Mouse (Mus musculus): ENCODE measurements around the gene Car1.
"Not testable (repeated sequence)": the region's sequence is repeated elsewhere in the genome, so short reads cannot be mapped to it uniquely, and the experiment has no call there.

Gene Car1

DNA sequence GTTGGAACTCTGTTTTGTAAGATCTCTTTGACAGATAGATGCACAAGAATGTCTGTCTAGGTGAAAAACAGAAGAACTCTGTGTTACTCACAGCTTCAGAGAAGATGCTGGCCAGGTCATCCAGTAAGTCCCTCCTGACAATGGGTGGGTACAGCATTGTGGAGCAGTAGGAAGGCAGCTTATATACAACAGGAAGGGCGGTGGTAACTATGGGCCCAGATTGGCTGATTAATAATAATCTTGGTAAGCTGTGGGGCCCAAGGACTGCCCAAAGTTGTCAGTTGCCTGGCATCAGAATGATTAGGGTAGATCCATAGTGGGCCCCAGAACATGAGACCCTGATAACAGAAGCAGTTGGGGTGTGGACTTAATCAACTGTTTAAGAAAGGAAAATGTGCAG is at the start of gene Car1:
Car1 (minus strand) TSS at position 158 of the 400 bp plus-strand sequence.
- no peak for DNase-seq (ENCODE audit: low spot score in 2 of 2)

DNA sequence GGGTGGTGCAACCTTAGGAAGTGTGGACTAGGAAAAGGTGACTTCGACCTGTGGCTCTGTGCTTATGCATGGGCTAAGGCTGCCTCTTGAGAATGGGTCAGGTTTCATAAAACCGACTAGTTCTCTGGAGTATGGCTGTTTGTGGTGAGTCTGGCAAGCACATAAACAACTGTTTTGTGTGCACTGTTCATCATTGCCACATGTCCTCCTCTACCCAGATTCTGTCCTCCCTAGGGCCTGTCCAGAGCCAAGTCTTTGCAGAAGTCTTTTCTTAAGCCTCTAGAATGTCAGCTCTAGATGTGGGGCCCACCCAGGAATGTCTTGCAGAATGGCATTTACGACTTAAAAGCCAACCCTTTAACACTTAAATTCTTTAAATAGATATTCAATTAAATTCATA is 49.7 kb upstream of the Car1 start:
- DNase-seq (ENCODE audit: low spot score in 2 of 2): no peak

DNA sequence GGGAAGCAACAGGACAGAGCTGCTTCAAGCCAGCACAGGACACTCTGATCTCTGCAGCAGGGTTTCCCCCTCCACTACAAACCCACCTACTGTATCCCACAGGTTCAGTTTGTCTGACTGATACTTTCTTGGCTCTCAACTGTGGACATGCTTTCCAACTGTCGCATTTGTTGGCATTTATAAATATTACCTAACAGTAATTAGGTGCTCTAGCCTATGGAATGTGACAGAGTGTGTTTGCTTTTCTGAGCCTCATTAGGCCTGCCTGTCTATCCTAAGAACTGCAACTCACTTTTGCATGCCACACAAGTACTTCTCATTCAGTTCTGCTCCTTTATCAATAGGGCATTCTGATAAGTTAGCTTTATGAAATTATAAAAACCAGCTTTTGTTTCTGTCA is 46.3 kb upstream of the Car1 start:
- DNase-seq (ENCODE audit: low spot score in 2 of 2): no peak

- no peak for DNase-seq (ENCODE audit: low spot score in 2 of 2)
Measured at GRCm38 (mm10) chr3:14853966-14854365, 45.8 kb upstream of the Car1 start.

- DNase-seq (ENCODE audit: low spot score in 2 of 2): no peak
Measured at GRCm38 (mm10) chr3:14848587-14849254, 40.6 kb upstream of the Car1 start.

- no peak for DNase-seq (ENCODE audit: low spot score in 2 of 2)
Measured at GRCm38 (mm10) chr3:14839466-14840118, 31.4 kb upstream of the Car1 start.

- DNase-seq (ENCODE audit: low spot score in 2 of 2): no peak
Measured at GRCm38 (mm10) chr3:14838936-14839335, 30.8 kb upstream of the Car1 start.

GRCm38 (mm10) chr3:14832766-14833165 is 24.6 kb upstream of the Car1 start:
- no peak for DNase-seq (ENCODE audit: low spot score in 2 of 2)

DNA sequence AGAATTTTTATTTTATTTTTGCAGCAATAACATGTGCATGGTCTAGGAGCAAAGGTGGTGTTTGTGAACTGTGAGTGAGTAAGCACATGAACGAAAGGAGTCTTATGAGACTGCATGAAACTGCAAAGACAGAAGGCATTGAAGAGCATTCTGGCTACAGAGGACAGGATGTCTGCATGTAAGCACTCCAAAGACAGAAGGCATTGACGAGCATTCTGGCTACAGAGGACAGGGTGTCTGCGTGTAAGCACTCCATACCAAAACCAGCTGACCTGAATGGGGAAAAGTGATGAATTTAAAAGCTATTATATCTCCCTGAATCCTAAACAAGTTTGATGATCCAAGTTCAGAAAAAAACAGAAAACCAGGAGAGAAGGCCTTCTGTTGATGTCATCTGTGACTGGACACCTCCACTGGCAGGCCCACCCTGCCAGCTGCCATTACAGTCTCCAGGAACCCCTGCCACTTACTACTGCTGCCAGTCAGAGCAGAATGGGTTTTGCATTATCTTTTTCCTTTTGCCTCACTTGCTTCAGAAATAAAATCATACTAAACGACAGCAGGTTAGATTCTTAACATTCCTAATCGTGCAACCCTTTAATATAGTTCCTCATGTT is 23.2 kb upstream of the Car1 start:
- no peak for DNase-seq (ENCODE audit: low spot score in 2 of 2)

DNA sequence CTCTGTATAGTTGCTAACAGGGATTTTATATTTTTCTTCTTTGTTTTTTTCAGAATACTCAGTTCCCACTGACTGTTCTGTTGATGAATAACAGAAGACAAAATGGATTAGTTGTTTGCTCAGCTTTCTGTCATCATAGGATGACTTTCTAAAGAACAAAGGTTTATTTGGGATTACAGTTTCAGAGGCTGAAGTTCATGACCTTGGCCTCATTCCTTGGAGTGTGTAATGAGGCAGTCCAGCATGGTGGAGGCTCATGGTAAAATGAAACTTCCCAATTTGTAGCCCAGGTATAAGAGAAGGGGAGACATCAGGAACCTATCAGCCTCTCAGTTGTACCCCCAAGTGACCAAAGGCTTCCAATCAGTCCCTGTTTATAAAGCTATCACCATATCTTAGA is 20.7 kb upstream of the Car1 start:
- DNase-seq (ENCODE audit: low spot score in 2 of 2): no peak

- DNase-seq (ENCODE audit: low spot score in 2 of 2): no peak
Measured at GRCm38 (mm10) chr3:14819844-14820504, 11.8 kb upstream of the Car1 start.

GRCm38 (mm10) chr3:14815396-14815795 is 7.2 kb upstream of the Car1 start:
- not testable (repeated sequence) for DNase-seq (ENCODE audit: low spot score in 2 of 2)

DNA sequence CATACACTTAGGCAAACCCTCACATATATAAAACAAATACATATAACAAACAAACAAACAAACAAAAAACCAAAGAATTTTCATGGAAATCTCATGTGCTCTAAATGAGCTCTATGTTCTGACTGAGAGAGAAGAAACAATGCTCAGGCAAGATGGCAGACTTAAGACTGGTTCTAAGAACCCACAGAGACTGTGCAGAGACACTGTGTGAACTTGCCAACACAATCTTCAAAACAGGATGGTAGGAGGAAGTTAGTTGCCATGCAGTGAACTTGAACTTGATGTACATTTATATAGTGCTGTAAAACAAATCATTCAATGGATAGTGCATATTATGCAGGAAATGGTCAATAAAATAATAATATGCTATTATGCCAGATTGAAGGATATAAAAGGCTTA is 1.5 kb downstream of the Car1 start:
- no peak for DNase-seq (ENCODE audit: low spot score in 2 of 2)

GRCm38 (mm10) chr3:14805962-14806361 is 2.2 kb downstream of the Car1 start:
- no peak for DNase-seq (ENCODE audit: low spot score in 2 of 2)

DNA sequence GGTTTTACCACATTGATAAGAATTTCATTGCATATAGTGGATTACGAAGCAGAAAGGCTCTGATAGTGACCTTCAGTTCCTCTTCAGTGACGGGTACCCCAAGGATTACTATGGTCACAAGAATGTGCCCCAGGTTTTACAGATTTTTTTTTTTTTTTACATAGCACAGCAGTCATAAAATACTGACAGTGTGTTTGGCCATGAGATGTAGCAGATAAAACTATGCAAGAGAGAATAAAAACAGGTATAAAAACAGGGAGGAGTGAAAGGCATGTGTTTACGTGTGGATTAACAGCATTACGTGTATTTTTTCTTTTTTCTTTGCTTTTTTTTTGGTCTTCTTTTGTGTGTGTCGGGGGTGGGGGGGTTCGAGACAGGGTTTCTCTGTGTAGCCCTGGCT is 3.3 kb downstream of the Car1 start:
- no peak for DNase-seq (ENCODE audit: low spot score in 2 of 2)

- DNase-seq (ENCODE audit: low spot score in 2 of 2): no peak
Measured at GRCm38 (mm10) chr3:14797069-14797468, 11.1 kb downstream of the Car1 start.

DNA sequence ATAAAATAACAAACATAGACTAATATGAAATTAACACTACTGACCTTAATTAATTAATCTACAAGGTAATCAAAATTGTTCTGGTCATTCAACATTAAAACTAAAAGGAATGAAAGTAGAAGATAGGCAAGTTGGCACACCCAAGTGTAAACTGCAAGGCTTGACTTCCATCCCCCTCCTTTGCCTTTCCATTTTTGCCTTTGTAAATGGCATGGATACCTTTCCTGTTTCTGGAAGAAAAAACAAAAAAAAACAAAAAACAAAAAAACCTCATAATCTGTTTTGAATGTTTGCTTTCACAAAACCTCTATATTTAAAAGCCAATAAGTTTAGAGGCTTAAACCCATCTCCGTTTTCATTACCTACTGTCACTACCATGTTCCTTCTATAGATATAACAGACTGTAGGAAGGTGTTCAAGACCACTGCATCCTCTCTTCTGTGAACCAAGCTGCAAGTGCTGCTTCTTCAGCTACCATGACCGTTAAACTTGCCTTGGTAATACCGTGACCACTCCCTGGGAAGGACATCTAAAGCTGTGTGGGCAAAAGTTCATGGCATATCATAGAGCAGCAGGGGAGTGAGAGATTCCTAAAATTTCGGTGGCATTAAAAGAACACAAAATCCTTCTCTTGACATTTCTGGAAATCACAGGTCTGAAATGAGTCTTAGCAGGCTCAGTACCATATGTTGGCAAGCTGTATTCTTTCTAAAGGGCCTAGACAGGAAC is 12.7 kb downstream of the Car1 start:
- no peak for DNase-seq (ENCODE audit: low spot score in 2 of 2)

DNA sequence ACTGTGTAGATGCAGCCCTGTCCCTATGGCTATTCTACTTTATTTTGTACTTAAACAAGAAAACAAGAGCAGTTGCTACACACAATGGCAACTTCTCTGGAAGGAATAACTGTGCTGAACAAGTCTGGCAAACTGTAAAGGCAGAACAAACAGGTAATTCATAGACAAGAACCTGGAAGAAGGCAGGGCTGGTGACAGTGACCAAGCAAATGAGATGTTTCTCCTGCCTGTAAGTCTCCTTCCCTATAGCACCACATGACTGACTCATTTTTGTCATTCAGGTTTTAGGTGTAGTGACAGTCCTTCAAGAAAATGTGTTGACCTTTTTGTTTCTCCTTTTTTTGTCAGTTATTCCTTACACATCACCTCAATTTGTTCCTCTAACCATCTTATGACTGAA is 16.1 kb downstream of the Car1 start:
- DNase-seq (ENCODE audit: low spot score in 2 of 2): no peak

GRCm38 (mm10) chr3:14787607-14788006 is 20.6 kb downstream of the Car1 start:
- no peak for DNase-seq (ENCODE audit: low spot score in 2 of 2)

DNA sequence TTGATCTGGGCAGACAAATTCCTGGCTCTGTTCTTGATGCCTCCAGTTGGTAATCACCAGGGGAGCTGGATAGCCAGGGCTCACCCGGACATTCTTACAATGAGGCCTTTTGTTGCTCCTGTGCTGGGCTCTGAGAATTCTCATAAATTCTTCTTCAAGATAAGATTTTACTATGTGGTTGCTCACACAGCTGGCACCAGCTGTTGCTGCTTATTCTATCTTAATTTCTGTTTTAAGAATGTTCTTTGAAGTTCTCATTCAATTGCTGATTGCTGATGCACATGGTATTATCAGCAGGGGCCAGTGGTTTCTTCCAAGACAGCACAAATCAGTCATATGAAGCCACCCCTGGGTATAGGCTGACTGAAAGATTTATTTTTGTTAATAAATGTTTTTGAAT is 21.0 kb downstream of the Car1 start:
- DNase-seq (ENCODE audit: low spot score in 2 of 2): no peak

GRCm38 (mm10) chr3:14786551-14787079 is 21.6 kb downstream of the Car1 start:
- no peak for DNase-seq (ENCODE audit: low spot score in 2 of 2)

DNA sequence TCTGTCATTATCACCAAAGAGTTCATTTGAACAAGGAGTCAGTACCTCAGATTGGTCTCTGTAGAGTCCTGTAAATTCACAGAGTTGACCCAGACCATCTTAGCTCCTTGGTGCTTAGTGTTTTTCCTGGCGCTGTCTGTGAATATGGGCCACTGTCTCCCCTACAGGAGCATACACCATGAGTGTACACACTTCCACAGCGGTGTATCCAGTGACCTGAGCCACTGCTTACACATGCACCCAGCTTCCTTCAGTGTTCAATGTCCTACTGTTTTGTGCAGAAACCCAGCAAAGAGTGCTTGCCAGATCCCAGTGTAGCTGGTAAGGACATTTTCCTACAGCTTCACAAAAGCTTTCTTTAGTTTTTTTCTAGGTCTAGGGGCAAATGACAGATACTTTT is 22.8 kb downstream of the Car1 start:
- DNase-seq (ENCODE audit: low spot score in 2 of 2): no peak

Measured in thymus, postnatal 10 days (tissue).